9 mouse cellular contexts compared by ENCODE assay signal in genomic region chr10:127622661-127623060, GRCm38 (mm10). TPM values are rescaled to one million over a fixed set of nuclear protein-coding genes. Genes with fewer than 3 reads are reported as not detected.
A peak's percentile ranks its signal among the peaks of the same experiment; 100 is the strongest.
DNase-seq lines count a peak whose midpoint lies in the region; ATAC-seq and TF ChIP-seq lines count a peak whose summit lies in the region.
"Had no signal": no experiment of that assay in that cellular context is flagged by ENCODE, and none has a peak within 500 bp of the region (broad histone marks: within the 10 kb centered on the region; RNA-seq: fewer than 3 reads in every experiment).

No protein-coding gene starts in this region.

- no peaks in the 10 kb centered on the region for H3K27me3 ChIP-seq in kidney, embryonic 14.5 days (ENCODE audit: control insufficient read depth, insufficient read depth, low read length)
- H3K27me3 ChIP-seq in embryonic facial prominence, embryonic 13.5 days, result no peaks in the 10 kb centered on the region
- peaks cover 16% of the 10 kb centered on the region for H3K27me3 ChIP-seq in liver, postnatal 0 days (ENCODE audit: insufficient read depth, low read length)

- ATAC-seq in kidney, embryonic 14.5 days (ENCODE audit: low FRiP score, low TSS enrichment), result no peak
- ATAC-seq in embryonic facial prominence, embryonic 13.5 days (ENCODE audit: insufficient number of reproducible peaks, insufficient read depth, low FRiP score, low TSS enrichment, low read depth), result no peak
- ATAC-seq in liver, postnatal 0 days, result no peak

- no peak overlapping the region for H3K4me3 ChIP-seq in kidney, embryonic 14.5 days (ENCODE audit: low read length)
- no peak overlapping the region for H3K4me3 ChIP-seq in embryonic facial prominence, embryonic 13.5 days
- H3K4me3 ChIP-seq in liver, postnatal 0 days (ENCODE audit: low read depth, low read length), result no peak overlapping the region

- H3K9me3 ChIP-seq in kidney, embryonic 14.5 days (ENCODE audit: control insufficient read depth, low read length), result peaks cover 5% of the 10 kb centered on the region
- peaks cover 10% of the 10 kb centered on the region; the same call in 1 of the 2 replicates for H3K9me3 ChIP-seq in embryonic facial prominence, embryonic 13.5 days
- H3K9me3 ChIP-seq in liver, postnatal 0 days (ENCODE audit: low read length), result peaks cover 3% of the 10 kb centered on the region; the same call in 1 of the 2 replicates
- H3K9me3 ChIP-seq: heart, embryonic 10.5 days had no signal

- TF ChIP-seq CTCF in liver, postnatal 0 days (IDR thresholded peaks at IDR 0.05; ENCODE audit: low read depth), result no peak

- 63% methylated on average over 4 of the region's 4 CpGs for WGBS in kidney, embryonic 14.5 days
- 59% methylated on average over 4 of the region's 4 CpGs for WGBS in embryonic facial prominence, embryonic 13.5 days
- WGBS in liver, postnatal 0 days (ENCODE audit: insufficient replicate concordance), result 64% methylated on average over 4 of the region's 4 CpGs

- H3K27ac ChIP-seq in kidney, embryonic 14.5 days (ENCODE audit: low read depth, low read length), result 0 out of 2 replicates have a peak overlapping the region, but pooled peaks have one; percentile 97
- peak overlapping the region; percentile 98 for H3K27ac ChIP-seq in embryonic facial prominence, embryonic 13.5 days
- H3K27ac ChIP-seq in liver, postnatal 0 days (ENCODE audit: low read depth), result peak overlapping the region; percentile 95

- H3K4me1 ChIP-seq in kidney, embryonic 14.5 days (ENCODE audit: control insufficient read depth, insufficient read depth, low read length), result peaks cover 25% of the 10 kb centered on the region
- H3K4me1 ChIP-seq in embryonic facial prominence, embryonic 13.5 days, result peaks cover 30% of the 10 kb centered on the region
- H3K4me1 ChIP-seq in liver, postnatal 0 days (ENCODE audit: insufficient read depth), result peaks cover 12% of the 10 kb centered on the region

- peak overlapping the region; percentile 72; the same call in 1 of the 2 replicates for H3K9ac ChIP-seq in kidney, embryonic 14.5 days (ENCODE audit: low read depth, low read length)
- H3K9ac ChIP-seq in embryonic facial prominence, embryonic 13.5 days, result no peak overlapping the region
- H3K9ac ChIP-seq in liver, postnatal 0 days (replicated peaks), result no peak overlapping the region

- H3K36me3 ChIP-seq in kidney, embryonic 14.5 days (ENCODE audit: control insufficient read depth, insufficient read depth, low read length), result no peaks in the 10 kb centered on the region
- H3K36me3 ChIP-seq in embryonic facial prominence, embryonic 13.5 days, result no peaks in the 10 kb centered on the region
- H3K36me3 ChIP-seq in liver, postnatal 0 days (replicated peaks; ENCODE audit: insufficient read depth, low read length), result no peaks in the 10 kb centered on the region
- H3K36me3 ChIP-seq: heart, embryonic 10.5 days had no signal

- no peak for TF ChIP-seq EP300 in liver, postnatal 0 days (IDR thresholded peaks at IDR 0.05; ENCODE audit: low read depth)

- DNase-seq in kidney, postnatal 14 days, result no peak
- peak; percentile 67 for DNase-seq in NIH3T3 (ENCODE audit: low read depth)
- no peak for DNase-seq in liver, postnatal 0 days
- DNase-seq in spleen, postnatal 10 days (ENCODE audit: low spot score in 2 of 2), result no peak
- DNase-seq in layer of hippocampus, postnatal 36 days, result no peak
- no peak for DNase-seq in T-cell, adult 2 months (ENCODE audit: low spot score)

- no peak overlapping the region for H3K4me2 ChIP-seq in kidney, embryonic 14.5 days (replicated peaks; ENCODE audit: low read depth, low read length)
- peak overlapping the region; percentile 85 for H3K4me2 ChIP-seq in embryonic facial prominence, embryonic 13.5 days
- 0 out of 2 replicates have a peak overlapping the region, but pooled peaks have one; percentile 93 for H3K4me2 ChIP-seq in liver, postnatal 0 days (ENCODE audit: low read depth, low read length)

RNA-seq across cellular contexts. Expression of gene Lrp1, which starts 1.7 kb away (rescaled TPM):
- polyA plus RNA-seq in kidney, embryonic 14.5 days (2014; fragmentation: Nextera tagmentation; extraction: Ambion mirVana), result 44.2 and 54.9 TPM in 2 replicates
- polyA plus RNA-seq in embryonic facial prominence, embryonic 13.5 days (2015; fragmentation: Nextera tagmentation; extraction: Ambion mirVana), result 139 and 159 TPM in 2 replicates
- polyA plus RNA-seq in liver, postnatal 0 days (2015; fragmentation: Nextera tagmentation; extraction: Ambion mirVana), result 44.7 and 49.2 TPM in 2 replicates
- 100 to 1,000 TPM; 268 to 307 TPM for total RNA-seq in layer of hippocampus, postnatal 36 days (2021)

RNA-seq across cellular contexts. Expression of gene Stat6, which starts 20.1 kb away (rescaled TPM):
- 14.0 and 18.9 TPM in 2 replicates for polyA plus RNA-seq in kidney, embryonic 14.5 days (2014; fragmentation: Nextera tagmentation; extraction: Ambion mirVana)
- polyA plus RNA-seq in embryonic facial prominence, embryonic 13.5 days (2015; fragmentation: Nextera tagmentation; extraction: Ambion mirVana), result 21.1 and 22.0 TPM in 2 replicates
- 11.3 and 13.0 TPM in 2 replicates for polyA plus RNA-seq in liver, postnatal 0 days (2015; fragmentation: Nextera tagmentation; extraction: Ambion mirVana)
- total RNA-seq in layer of hippocampus, postnatal 36 days (2021), result 1 to 10 TPM; 5.1 to 6.2 TPM

RNA-seq across cellular contexts. Expression of gene Nemp1, which starts 44.0 kb away (rescaled TPM):
- polyA plus RNA-seq in kidney, embryonic 14.5 days (2014; fragmentation: Nextera tagmentation; extraction: Ambion mirVana), result 7.6 and 12.4 TPM in 2 replicates
- 9.1 and 10.6 TPM in 2 replicates for polyA plus RNA-seq in embryonic facial prominence, embryonic 13.5 days (2015; fragmentation: Nextera tagmentation; extraction: Ambion mirVana)
- 5.6 and 6.3 TPM in 2 replicates for polyA plus RNA-seq in liver, postnatal 0 days (2015; fragmentation: Nextera tagmentation; extraction: Ambion mirVana)
- total RNA-seq in layer of hippocampus, postnatal 36 days (2021), result 1 to 10 TPM; 5.1 to 6.7 TPM

RNA-seq across cellular contexts. Expression of gene Nab2, which starts 45.7 kb away (rescaled TPM):
- polyA plus RNA-seq in kidney, embryonic 14.5 days (2014; fragmentation: Nextera tagmentation; extraction: Ambion mirVana), result 19.0 and 19.8 TPM in 2 replicates
- 19.5 and 20.3 TPM in 2 replicates for polyA plus RNA-seq in embryonic facial prominence, embryonic 13.5 days (2015; fragmentation: Nextera tagmentation; extraction: Ambion mirVana)
- 2.4 and 4.3 TPM in 2 replicates for polyA plus RNA-seq in liver, postnatal 0 days (2015; fragmentation: Nextera tagmentation; extraction: Ambion mirVana)
- total RNA-seq in layer of hippocampus, postnatal 36 days (2021), result 10 to 100 TPM; 42.7 to 43.8 TPM
